Mouse (Mus musculus): ENCODE results near the gene Tmem117. TPM values are rescaled to one million over a fixed set of nuclear protein-coding genes. Genes with fewer than 3 reads are reported as not detected.

Tmem117 gene
- polyA plus RNA-seq, 1 experiment from 2014 or later: 0.94 TPM

GRCm38 (mm10) chr15:95107246-95107809 is 478.3 kb downstream of the Tmem117 start:
- H3K9me3 ChIP-seq (replicated peaks; ENCODE audit: control insufficient read depth, low read length): no peaks in the 10 kb centered on the region
- no peak for ATAC-seq (replicated peaks; ENCODE audit: insufficient number of reproducible peaks, low FRiP score, low TSS enrichment)
- H3K4me3 ChIP-seq (ENCODE audit: low read depth, low read length): no peak overlapping the region
- 85% methylated on average over 8 of the region's 8 CpGs for WGBS (ENCODE audit: insufficient replicate concordance)
- no peak overlapping the region for H3K27ac ChIP-seq (ENCODE audit: low read depth, low read length)
- no peaks in the 10 kb centered on the region for H3K36me3 ChIP-seq (ENCODE audit: control insufficient read depth, insufficient read depth, low read length)
- H3K4me1 ChIP-seq (ENCODE audit: control insufficient read depth, insufficient read depth, low read length): no peaks in the 10 kb centered on the region
- no peak overlapping the region for H3K9ac ChIP-seq (ENCODE audit: low read depth, low read length)
- H3K27me3 ChIP-seq (ENCODE audit: control insufficient read depth, insufficient read depth, low read length): no peaks in the 10 kb centered on the region
- no peak overlapping the region for H3K4me2 ChIP-seq

- H3K27me3 ChIP-seq (ENCODE audit: control insufficient read depth, insufficient read depth, low read length): no peaks in the 10 kb centered on the region
- no peak overlapping the region for H3K4me2 ChIP-seq
- no peak overlapping the region for H3K9ac ChIP-seq (ENCODE audit: low read depth, low read length)
- no peak overlapping the region for H3K27ac ChIP-seq (ENCODE audit: low read depth, low read length)
- WGBS (ENCODE audit: insufficient replicate concordance): 80% methylated on average over 4 of the region's 4 CpGs
- H3K4me3 ChIP-seq (ENCODE audit: low read depth, low read length): no peak overlapping the region
- no peaks in the 10 kb centered on the region for H3K36me3 ChIP-seq (ENCODE audit: control insufficient read depth, insufficient read depth, low read length)
- H3K9me3 ChIP-seq (replicated peaks; ENCODE audit: control insufficient read depth, low read length): no peaks in the 10 kb centered on the region
- no peaks in the 10 kb centered on the region for H3K4me1 ChIP-seq (ENCODE audit: control insufficient read depth, insufficient read depth, low read length)
- no peak for ATAC-seq (replicated peaks; ENCODE audit: insufficient number of reproducible peaks, low FRiP score, low TSS enrichment)
Observed at GRCm38 (mm10) chr15:95108626-95109025, 479.6 kb downstream of the Tmem117 start.

- H3K4me3 ChIP-seq (ENCODE audit: low read depth, low read length): no peak overlapping the region
Observed at GRCm38 (mm10) chr15:95131401-95131800, 502.4 kb downstream of the Tmem117 start.

GRCm38 (mm10) chr15:95135926-95136609 is 507.0 kb downstream of the Tmem117 start:
- ATAC-seq (replicated peaks; ENCODE audit: insufficient number of reproducible peaks, low FRiP score, low TSS enrichment): peak; percentile 65; the same call in 1 of the 2 replicates
- H3K9ac ChIP-seq (ENCODE audit: low read depth, low read length): no peak overlapping the region
- no peaks in the 10 kb centered on the region for H3K27me3 ChIP-seq (ENCODE audit: control insufficient read depth, insufficient read depth, low read length)
- H3K27ac ChIP-seq (ENCODE audit: low read depth, low read length): no peak overlapping the region
- H3K4me2 ChIP-seq: no peak overlapping the region
- no peaks in the 10 kb centered on the region for H3K4me1 ChIP-seq (ENCODE audit: control insufficient read depth, insufficient read depth, low read length)
- no peaks in the 10 kb centered on the region for H3K9me3 ChIP-seq (replicated peaks; ENCODE audit: control insufficient read depth, low read length)
- no peak overlapping the region for H3K4me3 ChIP-seq (ENCODE audit: low read depth, low read length)
- no peaks in the 10 kb centered on the region for H3K36me3 ChIP-seq (ENCODE audit: control insufficient read depth, insufficient read depth, low read length)
- 87% methylated on average over 17 of the region's 17 CpGs for WGBS (ENCODE audit: insufficient replicate concordance)

More at GRCm38 (mm10) chr15:95131401-95131800, 502.4 kb downstream of the Tmem117 start:
- no peak for ATAC-seq (replicated peaks; ENCODE audit: insufficient number of reproducible peaks, low FRiP score, low TSS enrichment)
- Histone ChIP-seq H3K27ac (ENCODE audit: low read depth, low read length) (no peak overlapping the region), H3K4me2 (no peak overlapping the region), H3K9me3 (replicated peaks; ENCODE audit: control insufficient read depth, low read length) (no peaks in the 10 kb centered on the region), H3K9ac (ENCODE audit: low read depth, low read length) (no peak overlapping the region), H3K36me3 (ENCODE audit: control insufficient read depth, insufficient read depth, low read length) (no peaks in the 10 kb centered on the region), H3K27me3 (ENCODE audit: control insufficient read depth, insufficient read depth, low read length) (no peaks in the 10 kb centered on the region), H3K4me1 (ENCODE audit: control insufficient read depth, insufficient read depth, low read length) (no peaks in the 10 kb centered on the region)
- WGBS (ENCODE audit: insufficient replicate concordance): 66% methylated on average over 4 of the region's 4 CpGs

GRCm38 (mm10) chr15:95137018-95137810 is 508.2 kb downstream of the Tmem117 start:
- no peak for ATAC-seq (replicated peaks; ENCODE audit: insufficient number of reproducible peaks, low FRiP score, low TSS enrichment)
- H3K9me3 ChIP-seq (replicated peaks; ENCODE audit: control insufficient read depth, low read length): no peaks in the 10 kb centered on the region
- no peak overlapping the region for H3K27ac ChIP-seq (ENCODE audit: low read depth, low read length)
- no peaks in the 10 kb centered on the region for H3K36me3 ChIP-seq (ENCODE audit: control insufficient read depth, insufficient read depth, low read length)
- no peaks in the 10 kb centered on the region for H3K27me3 ChIP-seq (ENCODE audit: control insufficient read depth, insufficient read depth, low read length)
- no peak overlapping the region for H3K9ac ChIP-seq (ENCODE audit: low read depth, low read length)
- H3K4me1 ChIP-seq (ENCODE audit: control insufficient read depth, insufficient read depth, low read length): no peaks in the 10 kb centered on the region
- H3K4me3 ChIP-seq (ENCODE audit: low read depth, low read length): no peak overlapping the region
- H3K4me2 ChIP-seq: no peak overlapping the region
- WGBS (ENCODE audit: insufficient replicate concordance): 73% methylated on average over 10 of the region's 10 CpGs

GRCm38 (mm10) chr15:95138709-95139409 is 509.8 kb downstream of the Tmem117 start:
- Histone ChIP-seq H3K4me1 (ENCODE audit: control insufficient read depth, insufficient read depth, low read length) (no peaks in the 10 kb centered on the region), H3K9ac (ENCODE audit: low read depth, low read length) (no peak overlapping the region), H3K4me2 (no peak overlapping the region), H3K9me3 (replicated peaks; ENCODE audit: control insufficient read depth, low read length) (no peaks in the 10 kb centered on the region), H3K27me3 (ENCODE audit: control insufficient read depth, insufficient read depth, low read length) (no peaks in the 10 kb centered on the region), H3K4me3 (ENCODE audit: low read depth, low read length) (no peak overlapping the region), H3K27ac (ENCODE audit: low read depth, low read length) (no peak overlapping the region), H3K36me3 (ENCODE audit: control insufficient read depth, insufficient read depth, low read length) (no peaks in the 10 kb centered on the region)
- 68% methylated on average over 12 of the region's 12 CpGs for WGBS (ENCODE audit: insufficient replicate concordance)
- ATAC-seq (replicated peaks; ENCODE audit: insufficient number of reproducible peaks, low FRiP score, low TSS enrichment): no peak

GRCm38 (mm10) chr15:95144131-95144530 is 515.1 kb downstream of the Tmem117 start:
- Histone ChIP-seq H3K36me3 (ENCODE audit: control insufficient read depth, insufficient read depth, low read length) (no peaks in the 10 kb centered on the region), H3K4me1 (ENCODE audit: control insufficient read depth, insufficient read depth, low read length) (no peaks in the 10 kb centered on the region), H3K9me3 (replicated peaks; ENCODE audit: control insufficient read depth, low read length) (no peaks in the 10 kb centered on the region), H3K9ac (ENCODE audit: low read depth, low read length) (no peak overlapping the region), H3K27ac (ENCODE audit: low read depth, low read length) (no peak overlapping the region), H3K27me3 (ENCODE audit: control insufficient read depth, insufficient read depth, low read length) (no peaks in the 10 kb centered on the region), H3K4me2 (no peak overlapping the region), H3K4me3 (ENCODE audit: low read depth, low read length) (no peak overlapping the region)
- 77% methylated on average over 2 of the region's 2 CpGs for WGBS (ENCODE audit: insufficient replicate concordance)
- ATAC-seq (replicated peaks; ENCODE audit: insufficient number of reproducible peaks, low FRiP score, low TSS enrichment): no peak

GRCm38 (mm10) chr15:95145118-95145517 is 516.1 kb downstream of the Tmem117 start:
- H3K27ac ChIP-seq (ENCODE audit: low read depth, low read length): no peak overlapping the region

More at GRCm38 (mm10) chr15:95145118-95145517, 516.1 kb downstream of the Tmem117 start:
- no peak overlapping the region for H3K4me3 ChIP-seq (ENCODE audit: low read depth, low read length)
- no peak overlapping the region for H3K4me2 ChIP-seq
- H3K27me3 ChIP-seq (ENCODE audit: control insufficient read depth, insufficient read depth, low read length): no peaks in the 10 kb centered on the region
- H3K36me3 ChIP-seq (ENCODE audit: control insufficient read depth, insufficient read depth, low read length): no peaks in the 10 kb centered on the region
- ATAC-seq (replicated peaks; ENCODE audit: insufficient number of reproducible peaks, low FRiP score, low TSS enrichment): no peak
- H3K4me1 ChIP-seq (ENCODE audit: control insufficient read depth, insufficient read depth, low read length): no peaks in the 10 kb centered on the region
- no peaks in the 10 kb centered on the region for H3K9me3 ChIP-seq (replicated peaks; ENCODE audit: control insufficient read depth, low read length)
- WGBS (ENCODE audit: insufficient replicate concordance): 75% methylated on average over 2 of the region's 2 CpGs
- no peak overlapping the region for H3K9ac ChIP-seq (ENCODE audit: low read depth, low read length)
